Mouse (Mus musculus): ENCODE measurements around the gene Mcat.

Gene Mcat

DNA sequence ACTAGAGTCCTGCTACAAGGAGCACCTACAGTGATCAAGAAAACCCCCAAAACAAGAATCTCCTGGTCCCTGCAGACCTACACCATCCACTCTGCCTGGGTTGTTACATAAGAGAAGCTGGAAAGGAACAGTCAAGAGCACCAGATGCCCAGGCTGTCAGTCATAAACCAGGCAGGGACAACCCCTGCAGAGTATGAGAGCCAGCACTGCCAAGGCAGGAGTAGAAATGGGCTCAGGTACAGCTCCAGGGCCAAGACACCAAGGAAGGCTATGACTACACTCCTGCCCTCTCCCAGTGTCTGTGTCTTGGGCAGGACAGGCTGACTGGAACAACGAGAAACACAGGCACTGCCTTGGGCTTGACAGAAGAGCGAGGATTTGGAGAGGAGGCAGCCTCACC, 13.4 kb downstream of the Mcat start:
- in situ Hi-C loops (cut with MboI; ENCODE audit: unreplicated experiment in 2 of 2), result no loop called here

DNA sequence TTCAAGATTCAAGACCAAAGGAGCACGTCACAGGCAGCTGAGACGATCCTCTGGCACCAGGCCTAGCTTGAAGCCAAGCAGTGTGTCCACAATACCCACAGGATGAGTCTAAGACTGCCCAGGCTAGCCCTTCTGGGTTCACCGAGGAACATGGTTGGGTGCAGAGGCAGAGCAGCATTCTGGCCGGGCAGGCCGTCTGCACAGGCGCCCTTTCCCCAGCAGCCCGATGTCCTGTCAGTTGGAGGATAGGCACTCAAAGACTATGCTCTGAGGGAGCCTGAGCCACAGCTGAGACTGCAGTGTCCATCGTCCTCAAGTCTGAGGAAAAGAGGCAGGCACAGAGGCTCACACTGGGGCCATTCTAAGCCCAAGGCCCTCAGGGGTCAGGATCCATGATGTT, 16.4 kb downstream of the Mcat start:
- in situ Hi-C loops (cut with MboI; ENCODE audit: unreplicated experiment in 2 of 2), result loop anchor here in 1 of 2 experiments (25.0 kb wide), 2 partner anchors 190 to 515 kb away; partner anchors contain the start of genes Efcab6 and Scube1

DNA sequence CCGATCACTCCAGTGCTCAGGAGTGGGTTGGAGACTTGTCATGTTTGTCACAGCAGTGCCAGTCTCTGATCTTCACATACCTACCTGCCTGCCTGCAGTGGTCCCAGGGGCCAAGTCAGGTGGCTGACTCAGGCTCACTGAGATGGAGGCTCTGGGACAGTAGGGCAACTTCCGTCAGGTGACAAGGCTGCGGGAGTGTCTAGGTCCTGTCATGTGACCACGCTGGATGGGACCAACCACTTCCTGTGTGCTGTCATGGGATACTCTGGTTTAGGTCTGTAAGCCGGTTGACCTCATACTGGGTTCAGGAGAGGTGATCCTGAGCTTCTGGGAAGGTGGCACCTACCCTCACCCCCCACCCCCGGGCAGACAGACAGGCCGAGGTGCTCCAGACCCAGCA, 17.6 kb downstream of the Mcat start:
- in situ Hi-C loops (cut with MboI; ENCODE audit: unreplicated experiment in 2 of 2), result loop anchor here in 1 of 2 experiments (25.0 kb wide), 2 partner anchors 191 to 516 kb away; partner anchors contain the start of genes Efcab6 and Scube1

DNA sequence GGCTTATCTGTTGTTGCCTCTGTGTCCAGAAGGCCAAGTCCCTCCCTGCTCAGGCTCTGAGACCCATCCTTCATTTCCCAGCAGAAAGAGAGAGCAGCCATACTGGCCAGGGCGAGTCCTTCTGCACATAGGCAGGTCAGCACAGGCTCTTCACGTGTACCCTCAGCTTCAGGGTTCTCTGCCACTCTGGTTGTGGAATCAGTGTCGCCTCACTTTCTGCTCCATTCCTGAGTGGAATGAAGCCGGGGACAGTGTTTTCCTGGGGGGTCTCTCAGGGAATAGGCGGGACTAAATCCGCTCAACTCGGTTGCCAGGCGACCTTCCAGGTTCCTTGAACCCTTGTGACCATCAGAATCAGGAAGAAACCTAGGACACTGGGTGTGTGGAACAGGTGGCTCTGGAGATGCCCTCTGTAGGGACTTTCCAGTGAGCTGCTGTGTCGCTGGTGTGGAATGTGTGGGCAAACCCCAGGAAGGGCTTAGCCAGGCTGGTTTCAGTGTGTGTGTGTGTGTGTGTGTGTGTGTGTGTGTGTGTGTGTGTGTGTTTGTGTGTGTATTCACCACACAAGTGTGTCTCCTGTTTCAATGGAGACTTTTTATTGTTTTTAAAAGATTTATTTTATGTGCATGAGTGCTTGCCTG, 21.8 kb downstream of the Mcat start:
- in situ Hi-C loops (cut with MboI; ENCODE audit: unreplicated experiment in 2 of 2), result loop anchor here in 1 of 2 experiments (25.0 kb wide), 2 partner anchors 196 to 521 kb away; partner anchors contain the start of genes Efcab6 and Scube1

DNA sequence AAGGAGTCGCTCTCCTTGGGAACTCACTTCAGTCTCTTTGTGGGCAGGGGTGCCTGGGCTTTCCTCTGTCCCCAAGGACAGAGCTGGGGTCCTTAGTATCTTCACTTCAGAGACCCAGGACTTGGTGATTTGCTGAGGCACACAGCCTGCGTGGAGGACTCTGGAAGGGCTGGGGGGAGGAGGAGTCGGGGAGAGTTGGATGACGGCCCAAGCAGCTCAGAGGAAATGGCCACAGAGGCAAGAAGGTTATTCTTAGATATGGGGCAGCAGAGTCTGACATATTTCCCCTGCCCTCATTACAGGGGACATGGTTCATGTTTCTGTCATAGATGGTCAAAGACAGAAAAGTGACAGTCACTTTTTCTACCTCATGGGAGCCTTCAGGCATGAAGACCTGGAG, 23.7 kb downstream of the Mcat start:
- in situ Hi-C loops (cut with MboI; ENCODE audit: unreplicated experiment in 2 of 2), result loop anchor here in 1 of 2 experiments (25.0 kb wide), 2 partner anchors 197 to 522 kb away; partner anchors contain the start of genes Efcab6 and Scube1

DNA sequence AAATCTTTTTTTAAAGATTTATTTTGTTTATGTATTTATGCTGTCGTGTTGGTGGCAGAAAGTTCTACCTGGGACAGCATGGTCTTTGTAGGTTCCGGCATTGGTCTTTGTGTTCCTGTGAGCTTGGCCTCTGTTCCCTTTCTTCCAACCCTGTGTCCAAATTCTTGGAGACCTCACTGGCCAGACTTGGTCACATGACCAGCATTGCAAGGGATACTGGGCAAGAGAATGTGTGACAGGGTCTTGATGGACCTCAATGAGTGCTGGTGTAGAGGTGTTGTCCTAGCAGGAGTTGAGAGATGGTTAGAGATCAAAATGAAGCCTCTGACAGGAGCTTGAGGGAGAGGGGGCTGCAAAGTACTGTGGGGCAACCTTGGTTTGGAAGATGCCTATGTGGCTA, 24.7 kb downstream of the Mcat start:
- in situ Hi-C loops (cut with MboI; ENCODE audit: unreplicated experiment in 2 of 2), result loop anchor here in 1 of 2 experiments (25.0 kb wide), 2 partner anchors 198 to 523 kb away; partner anchors contain the start of genes Efcab6 and Scube1

DNA sequence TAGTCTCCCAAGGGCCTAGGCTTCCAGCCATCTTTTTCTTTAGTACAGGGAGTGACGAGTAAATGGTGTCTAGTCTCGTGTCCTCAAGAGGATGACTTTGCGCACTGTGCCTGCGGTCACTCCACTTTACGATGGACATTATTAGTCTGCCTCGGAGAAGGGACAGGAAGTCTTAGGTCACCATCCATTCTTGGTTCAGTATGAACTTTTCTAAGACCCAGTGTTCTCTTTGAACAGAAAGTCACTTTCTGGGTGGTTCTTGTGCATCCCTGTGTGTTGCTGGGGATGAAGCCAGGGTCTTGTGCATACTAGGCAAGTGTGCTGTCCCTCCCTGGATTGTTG, 27.7 kb downstream of the Mcat start:
- in situ Hi-C loops (cut with MboI; ENCODE audit: unreplicated experiment in 2 of 2), result loop anchor here in 1 of 2 experiments (25.0 kb wide), 2 partner anchors 201 to 526 kb away; partner anchors contain the start of genes Efcab6 and Scube1

DNA sequence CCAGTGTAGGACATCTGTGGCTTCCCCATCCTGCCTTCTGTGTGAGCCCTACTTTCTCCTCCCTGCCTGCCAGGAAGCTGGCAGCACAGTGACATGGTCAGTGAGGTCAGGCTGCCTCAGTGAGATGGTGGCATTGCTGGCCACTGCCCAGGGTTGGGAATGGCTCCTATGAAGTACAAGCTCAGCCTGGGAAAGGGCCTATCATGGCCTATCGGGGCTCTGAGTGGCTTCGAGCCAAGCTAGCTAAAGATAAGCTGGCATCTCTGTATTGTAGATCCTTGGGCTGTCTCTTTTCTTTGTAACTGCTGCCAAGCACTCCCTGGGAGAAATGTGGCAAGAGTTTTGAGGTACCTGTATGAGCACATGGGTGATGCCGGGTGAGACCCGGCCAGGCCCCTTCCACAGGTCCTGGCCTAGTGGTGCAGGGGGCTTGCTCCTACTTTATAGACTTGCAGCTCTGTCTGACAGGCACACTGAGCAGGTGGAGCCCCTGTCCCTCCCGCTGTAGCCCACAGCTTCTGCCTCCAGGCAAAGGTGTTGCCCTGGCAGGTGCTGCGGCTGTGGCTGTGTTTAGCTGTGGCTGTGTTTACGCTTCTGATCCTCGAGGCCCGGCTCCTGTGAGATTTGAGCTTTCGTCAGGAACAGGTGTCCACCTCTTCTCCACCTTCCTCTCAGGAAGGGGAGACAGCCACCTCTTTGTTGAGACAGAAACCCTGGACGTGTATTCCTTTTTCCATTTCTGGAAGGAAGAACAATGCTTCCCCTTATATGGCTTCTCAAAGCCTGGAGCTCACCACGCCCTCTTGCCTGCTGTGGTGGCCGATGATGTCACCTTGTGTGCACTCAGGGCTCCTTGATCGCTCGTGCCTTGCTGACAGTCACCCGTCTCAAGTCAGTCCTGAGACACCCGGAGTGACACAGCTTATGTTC, 28.4 kb downstream of the Mcat start:
- in situ Hi-C loops (cut with MboI; ENCODE audit: unreplicated experiment in 2 of 2), result loop anchor here in 1 of 2 experiments (25.0 kb wide), 2 partner anchors 202 to 527 kb away; partner anchors contain the start of genes Efcab6 and Scube1

DNA sequence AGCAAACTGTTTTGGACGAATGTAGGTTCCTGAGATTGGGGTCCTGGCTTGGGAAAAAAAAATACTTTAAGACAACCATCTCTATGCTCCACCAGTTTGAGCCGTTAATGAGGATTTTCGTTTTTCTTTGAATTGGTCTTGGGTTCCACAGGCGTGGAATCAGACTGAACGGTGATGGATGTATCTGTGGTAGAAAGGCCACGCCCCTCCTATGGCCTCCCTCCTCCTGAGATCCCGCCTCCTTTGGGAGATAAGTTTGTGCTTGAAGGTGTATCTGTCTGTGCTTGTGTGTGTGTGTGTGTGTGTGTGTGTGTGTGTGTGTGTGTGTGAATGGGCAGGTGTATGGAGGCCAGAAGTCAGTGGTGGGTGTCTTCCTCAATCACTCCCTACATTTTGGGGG, 31.0 kb downstream of the Mcat start:
- in situ Hi-C loops (cut with MboI; ENCODE audit: unreplicated experiment in 2 of 2), result loop anchor here in 1 of 2 experiments (25.0 kb wide), 2 partner anchors 205 to 530 kb away; partner anchors contain the start of genes Efcab6 and Scube1

DNA sequence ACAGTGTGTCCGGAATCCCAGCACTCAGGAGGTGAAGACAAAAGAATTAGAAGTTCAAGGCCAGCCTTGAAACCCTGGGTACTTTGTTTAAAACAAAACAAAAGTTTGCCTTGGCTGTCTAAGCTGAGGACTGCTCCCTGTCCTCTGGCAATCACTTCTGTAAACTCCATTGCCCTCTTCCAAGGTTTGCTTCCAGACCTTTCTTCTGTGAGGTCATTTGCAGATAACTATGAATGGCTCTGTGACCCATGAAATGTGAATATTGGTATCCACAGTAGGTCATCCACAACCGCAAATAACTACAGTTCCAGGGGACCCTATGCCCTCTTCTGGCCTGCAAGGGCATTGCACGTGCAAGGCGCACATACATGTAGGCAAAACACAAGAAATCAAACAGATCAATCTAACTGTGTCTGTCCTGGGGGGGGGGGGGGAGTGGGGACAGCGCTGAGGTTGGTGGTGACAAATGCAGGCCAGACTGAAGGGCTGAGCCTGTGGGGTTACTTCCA, 31.6 kb downstream of the Mcat start:
- in situ Hi-C loops (cut with MboI; ENCODE audit: unreplicated experiment in 2 of 2), result loop anchor here in 1 of 2 experiments (25.0 kb wide), 2 partner anchors 205 to 530 kb away; partner anchors contain the start of genes Efcab6 and Scube1

DNA sequence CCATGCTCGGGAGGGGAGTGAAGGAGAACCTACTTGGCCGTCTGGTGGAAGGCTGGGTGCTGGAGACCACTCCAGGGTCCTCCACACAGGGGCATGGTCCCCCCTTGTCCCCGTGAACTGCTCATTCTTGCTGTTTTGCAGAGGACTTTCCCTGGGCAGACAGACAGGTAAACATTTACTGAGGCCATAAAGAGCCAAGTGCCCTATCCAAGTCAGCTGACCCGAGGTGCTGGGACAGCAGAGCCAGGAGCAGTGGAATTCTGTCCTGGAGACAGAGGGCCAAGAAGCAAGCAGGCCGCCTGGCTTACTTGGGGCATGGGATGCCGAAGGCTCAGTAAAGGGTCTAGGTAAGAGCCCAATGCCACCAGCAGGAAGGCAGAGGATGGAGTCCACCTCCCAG, 32.9 kb downstream of the Mcat start:
- in situ Hi-C loops (cut with MboI; ENCODE audit: unreplicated experiment in 2 of 2), result loop anchor here in 1 of 2 experiments (25.0 kb wide), 2 partner anchors 207 to 532 kb away; partner anchors contain the start of genes Efcab6 and Scube1

DNA sequence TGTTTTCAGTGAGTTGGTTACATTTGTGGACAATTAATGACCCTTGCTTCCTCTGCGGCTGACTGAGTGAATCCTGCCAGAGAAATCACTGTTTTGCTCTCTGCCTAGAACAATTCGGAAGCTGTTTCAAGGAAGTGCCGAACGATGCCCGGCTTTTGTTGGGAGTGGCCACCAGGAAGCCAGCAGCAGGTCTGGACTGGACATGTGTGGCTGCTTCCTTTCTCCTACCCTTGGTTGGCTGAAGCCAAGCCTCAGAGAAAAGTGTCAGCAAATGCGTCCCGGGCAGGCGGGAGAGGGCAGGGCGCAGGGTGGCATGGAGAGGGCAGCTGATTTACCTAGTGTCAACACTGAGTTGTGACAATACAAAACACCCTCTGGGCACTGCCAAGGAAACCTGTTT, 33.4 kb downstream of the Mcat start:
- in situ Hi-C loops (cut with MboI; ENCODE audit: unreplicated experiment in 2 of 2), result loop anchor here in 1 of 2 experiments (25.0 kb wide), 2 partner anchors 207 to 532 kb away; partner anchors contain the start of genes Efcab6 and Scube1

DNA sequence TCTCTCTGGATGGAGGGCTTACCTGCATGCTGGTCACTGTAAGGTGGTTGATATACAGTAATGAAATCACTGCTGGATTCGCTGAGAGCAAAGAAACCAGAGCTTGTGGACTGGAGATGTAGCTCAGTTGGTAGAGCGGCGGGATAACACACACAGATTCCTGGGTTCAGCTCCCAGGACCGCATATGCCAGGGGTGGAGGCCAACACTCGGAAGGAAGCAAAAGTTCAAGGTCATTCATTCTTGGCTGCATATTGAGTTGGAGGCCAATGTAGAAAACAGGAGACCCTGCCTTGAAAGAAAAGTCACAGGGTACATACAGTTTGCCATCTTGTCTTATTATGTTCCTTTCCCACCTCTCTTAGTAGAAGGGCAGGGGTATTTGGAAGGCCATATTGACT, 33.8 kb downstream of the Mcat start:
- in situ Hi-C loops (cut with MboI; ENCODE audit: unreplicated experiment in 2 of 2), result loop anchor here in 1 of 2 experiments (25.0 kb wide), 2 partner anchors 208 to 533 kb away; partner anchors contain the start of genes Efcab6 and Scube1

DNA sequence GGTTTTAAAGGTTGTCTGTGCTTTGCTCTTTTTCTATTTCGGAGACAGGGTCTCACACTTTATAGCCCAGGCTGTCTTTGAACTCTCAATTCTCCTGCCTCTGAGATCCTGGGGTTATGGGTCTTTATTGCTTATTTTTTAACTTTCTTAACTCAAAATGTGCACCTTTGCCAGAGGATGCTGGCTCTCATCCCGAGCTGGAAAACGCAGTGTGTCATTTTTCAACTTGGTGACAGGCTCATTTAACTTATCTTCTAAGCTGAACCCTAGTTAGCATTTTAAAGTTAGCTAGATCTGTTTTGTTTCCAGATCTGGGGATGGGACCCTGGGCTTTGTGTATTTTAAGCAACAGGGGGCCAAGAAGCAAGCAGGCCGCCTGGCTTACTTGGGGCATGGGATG, 34.7 kb downstream of the Mcat start:
- in situ Hi-C loops (cut with MboI; ENCODE audit: unreplicated experiment in 2 of 2), result loop anchor here in 1 of 2 experiments (25.0 kb wide), 2 partner anchors 208 to 533 kb away; partner anchors contain the start of genes Efcab6 and Scube1

DNA sequence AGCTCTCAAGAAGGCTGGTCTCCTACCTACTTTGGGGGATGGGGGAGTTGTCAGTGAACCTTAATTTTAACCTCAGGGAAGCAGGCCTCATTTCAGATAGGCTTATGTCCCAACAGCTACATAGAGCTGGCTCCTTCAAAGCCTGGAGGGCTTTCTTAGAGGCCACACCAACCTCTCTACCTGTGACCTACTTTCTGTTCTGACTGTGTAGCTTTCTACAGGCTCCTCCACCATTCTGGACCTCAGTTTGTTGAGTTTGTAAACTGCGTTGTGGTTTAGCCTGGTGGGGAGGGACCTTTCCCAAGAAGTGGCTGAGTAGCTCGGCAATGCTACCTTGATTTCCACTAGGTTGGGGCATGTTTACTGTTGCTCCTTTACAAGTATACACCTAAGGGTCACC, 35.8 kb downstream of the Mcat start:
- in situ Hi-C loops (cut with MboI; ENCODE audit: unreplicated experiment in 2 of 2), result loop anchor here in 1 of 2 experiments (25.0 kb wide), 2 partner anchors 210 to 535 kb away; partner anchors contain the start of genes Efcab6 and Scube1

DNA sequence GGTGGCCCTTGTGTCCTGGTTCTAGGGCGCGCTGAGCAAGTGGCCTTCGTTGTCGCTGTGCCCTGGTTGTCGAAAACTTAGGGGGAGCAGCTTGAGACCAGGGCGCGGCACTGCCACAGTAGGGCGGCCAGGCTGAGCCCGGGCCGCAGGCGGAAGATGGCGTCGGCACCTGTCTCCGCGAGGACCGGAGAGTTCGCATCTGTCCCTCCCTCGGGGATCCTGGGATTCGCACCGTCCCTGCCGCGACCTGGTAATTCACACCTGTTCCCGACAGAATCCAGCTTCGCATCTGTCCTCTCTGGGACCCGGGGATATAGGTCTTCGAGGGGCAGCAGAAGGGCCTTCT, 36.5 kb downstream of the Mcat start:
- in situ Hi-C loops (cut with MboI; ENCODE audit: unreplicated experiment in 2 of 2), result loop anchor here in 1 of 2 experiments (25.0 kb wide), 2 partner anchors 210 to 535 kb away; partner anchors contain the start of genes Efcab6 and Scube1

DNA sequence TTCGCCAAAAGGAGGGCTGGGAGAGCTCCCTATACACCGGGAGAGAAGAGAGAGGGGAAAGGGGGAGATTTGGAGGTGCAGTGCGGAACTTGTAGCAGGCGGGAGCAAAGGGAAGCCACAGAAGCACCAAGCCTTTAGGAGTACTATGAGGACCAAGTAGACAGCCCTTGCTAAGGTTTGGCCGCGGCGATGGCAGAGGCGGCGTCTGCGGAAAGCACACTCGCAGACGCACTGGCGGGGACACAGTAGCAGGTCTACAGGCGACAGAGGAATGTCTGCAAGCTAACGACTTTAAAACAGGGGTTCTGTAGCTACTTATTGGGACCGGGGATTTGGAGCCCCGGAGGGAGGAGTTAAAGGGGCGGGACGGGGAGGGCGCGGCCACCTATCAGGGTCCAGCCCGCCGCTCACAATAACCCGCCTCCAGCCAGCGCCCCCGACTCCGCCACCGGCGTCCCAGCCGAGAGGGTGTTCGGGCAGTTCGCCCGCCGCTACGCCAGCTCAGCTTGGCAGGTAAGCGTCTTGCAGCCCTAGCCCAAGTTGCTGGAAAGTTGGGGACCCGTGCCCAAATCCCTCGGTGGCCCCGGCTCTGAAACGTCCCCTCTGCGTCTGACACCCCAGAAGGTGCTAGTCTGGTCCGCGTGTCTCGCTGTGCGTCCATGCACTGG, 37.0 kb downstream of the Mcat start, which contains the start of gene Bik:
Gene Bik (plus strand): TSS at position 439 of the 668 bp plus-strand sequence.
- in situ Hi-C loops (cut with MboI; ENCODE audit: unreplicated experiment in 2 of 2), result loop anchor here in 1 of 2 experiments (25.0 kb wide), 2 partner anchors 211 to 536 kb away; partner anchors contain the start of genes Efcab6 and Scube1

DNA sequence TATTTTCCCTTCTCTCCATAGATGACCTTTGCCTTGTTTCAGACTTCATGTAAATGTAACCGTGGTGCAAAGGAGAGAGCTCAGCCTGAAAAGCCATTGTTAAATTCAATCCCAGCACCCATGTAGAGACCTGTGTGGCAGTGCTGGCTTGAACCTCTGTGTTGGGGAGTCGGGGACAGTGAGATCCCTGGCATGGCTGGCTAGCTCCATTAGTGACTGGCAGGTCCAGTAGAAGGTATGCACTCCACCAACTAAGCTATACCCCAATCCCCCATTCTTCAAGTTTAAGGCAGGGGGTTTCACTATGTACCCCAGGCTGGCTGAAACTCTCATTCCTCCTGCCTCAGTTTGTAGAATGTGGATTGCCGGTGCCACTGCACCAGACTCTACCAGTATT, 39.3 kb downstream of the Mcat start:
- in situ Hi-C loops (cut with MboI; ENCODE audit: unreplicated experiment in 2 of 2), result loop anchor here in 1 of 2 experiments (25.0 kb wide), 2 partner anchors 238 to 1262 kb away; partner anchors contain the start of genes 1500009C09Rik and Sept3

Data from v-Abl transformed pro-B cells (cell line).